In the genomic region with DNA sequence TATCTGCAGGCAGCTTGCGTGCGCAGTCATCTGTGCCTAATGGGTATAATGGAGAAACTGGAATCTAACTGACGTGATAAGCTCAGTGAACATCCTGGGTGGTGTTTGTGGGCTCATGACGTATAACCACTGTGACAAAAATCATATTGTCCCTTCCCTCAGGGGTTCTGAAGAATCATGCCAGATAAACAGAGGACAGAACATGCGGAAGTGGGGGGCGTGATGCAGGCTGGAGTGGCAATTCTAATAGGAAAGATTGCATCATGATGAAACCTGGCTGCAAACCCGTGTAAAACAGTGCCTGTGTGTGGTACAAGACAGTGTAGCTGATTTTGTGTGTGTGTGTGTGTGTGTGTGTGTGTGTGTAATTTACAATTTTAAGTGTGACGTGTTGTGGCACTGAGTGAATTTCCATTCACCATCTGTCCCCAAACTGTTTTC, we compare ENCODE assay signal across 17 mouse cellular contexts.
DNase-seq lines count a peak whose midpoint lies in the region; ATAC-seq and TF ChIP-seq lines count a peak whose summit lies in the region.
"Had no signal": no experiment of that assay in that cellular context is flagged by ENCODE, and none has a peak within 500 bp of the region (broad histone marks: within the 10 kb centered on the region; RNA-seq: fewer than 3 reads in every experiment).

No protein-coding gene starts in this region.

- intact Hi-C loops in left cerebral cortex, adult 2 months (cut with DNase I): no loop called here

- H3K4me1 ChIP-seq in intestine, postnatal 0 days (replicated peaks; ENCODE audit: control insufficient read depth, insufficient read depth, low read length): no peaks in the 10 kb centered on the region; the same call in 1 of the 2 replicates
- no peaks in the 10 kb centered on the region for H3K4me1 ChIP-seq in intestine, embryonic 15.5 days (replicated peaks)
- H3K4me1 ChIP-seq in midbrain, embryonic 15.5 days: 0 out of 2 replicates have a peak, but pooled peaks cover 3% of the 10 kb centered on the region
- H3K4me1 ChIP-seq: heart, embryonic 10.5 days; limb, embryonic 10.5 days; liver, embryonic 13.5 days; megakaryocyte, embryonic 14.5 days had no signal

- H3K27me3 ChIP-seq in intestine, postnatal 0 days (replicated peaks; ENCODE audit: control insufficient read depth, insufficient read depth, low read length): no peaks in the 10 kb centered on the region
- no peaks in the 10 kb centered on the region for H3K27me3 ChIP-seq in intestine, embryonic 15.5 days (replicated peaks)
- no peaks in the 10 kb centered on the region for H3K27me3 ChIP-seq in midbrain, embryonic 15.5 days (replicated peaks)
- H3K27me3 ChIP-seq: liver, embryonic 13.5 days; megakaryocyte, embryonic 14.5 days had no signal

- no peak overlapping the region for H3K4me3 ChIP-seq in intestine, postnatal 0 days (ENCODE audit: low read depth, low read length)
- no peak overlapping the region for H3K4me3 ChIP-seq in intestine, embryonic 15.5 days (replicated peaks)
- H3K4me3 ChIP-seq in left cerebral cortex, adult 2 months: no peak overlapping the region
- H3K4me3 ChIP-seq in midbrain, embryonic 15.5 days: no peak overlapping the region
- H3K4me3 ChIP-seq: heart, embryonic 10.5 days; limb, embryonic 10.5 days; liver, embryonic 13.5 days; megakaryocyte, embryonic 14.5 days had no signal

- no peaks in the 10 kb centered on the region for H3K36me3 ChIP-seq in intestine, postnatal 0 days (ENCODE audit: control insufficient read depth, insufficient read depth)
- no peaks in the 10 kb centered on the region for H3K36me3 ChIP-seq in intestine, embryonic 15.5 days
- no peaks in the 10 kb centered on the region for H3K36me3 ChIP-seq in midbrain, embryonic 15.5 days (replicated peaks)
- H3K36me3 ChIP-seq: heart, embryonic 10.5 days; limb, embryonic 10.5 days; liver, embryonic 13.5 days had no signal

- H3K9ac ChIP-seq in intestine, postnatal 0 days (ENCODE audit: low read depth, low read length): no peak overlapping the region
- H3K9ac ChIP-seq in intestine, embryonic 15.5 days: no peak overlapping the region
- no peak overlapping the region for H3K9ac ChIP-seq in midbrain, embryonic 15.5 days
- H3K9ac ChIP-seq: liver, embryonic 13.5 days had no signal

- no peak overlapping the region for H3K4me2 ChIP-seq in intestine, postnatal 0 days (replicated peaks; ENCODE audit: low read depth)
- H3K4me2 ChIP-seq in intestine, embryonic 15.5 days (replicated peaks): no peak overlapping the region
- no peak overlapping the region for H3K4me2 ChIP-seq in midbrain, embryonic 15.5 days
- H3K4me2 ChIP-seq: liver, embryonic 13.5 days had no signal

- no peak for ATAC-seq in intestine, postnatal 0 days
- no peak for ATAC-seq in intestine, embryonic 15.5 days
- no peak for ATAC-seq in midbrain, embryonic 15.5 days (replicated peaks)
- ATAC-seq: lung, postnatal 0 days had no signal

- no peaks in the 10 kb centered on the region for H3K9me3 ChIP-seq in intestine, postnatal 0 days (ENCODE audit: control insufficient read depth)
- H3K9me3 ChIP-seq in intestine, embryonic 15.5 days: no peaks in the 10 kb centered on the region
- no peaks in the 10 kb centered on the region for H3K9me3 ChIP-seq in midbrain, embryonic 15.5 days
- H3K9me3 ChIP-seq: heart, embryonic 10.5 days; limb, embryonic 10.5 days; liver, embryonic 13.5 days had no signal

- H3K27ac ChIP-seq in intestine, postnatal 0 days (ENCODE audit: low read depth, low read length): peak overlapping the region; percentile 36; the same call in 1 of the 2 replicates
- no peak overlapping the region for H3K27ac ChIP-seq in intestine, embryonic 15.5 days
- no peak overlapping the region for H3K27ac ChIP-seq in left cerebral cortex, adult 2 months
- H3K27ac ChIP-seq in midbrain, embryonic 15.5 days: no peak overlapping the region
- H3K27ac ChIP-seq: heart, embryonic 10.5 days; limb, embryonic 10.5 days; liver, embryonic 13.5 days had no signal

- TF ChIP-seq CTCF in intestine, postnatal 0 days (IDR thresholded peaks at IDR 0.05; ENCODE audit: low read depth): no peak
- TF ChIP-seq CTCF in left cerebral cortex, adult 2 months (IDR thresholded peaks at IDR 0.05): no peak

- WGBS in intestine, postnatal 0 days: 82% methylated on average over 8 of the region's 8 CpGs
- WGBS in intestine, embryonic 15.5 days: 84% methylated on average over 8 of the region's 8 CpGs
- WGBS in midbrain, embryonic 15.5 days: 67% methylated on average over 8 of the region's 8 CpGs

- DNase-seq in cerebellum, adult 9-10 months: peak; percentile 39
- DNase-seq in cerebellum, adult 9-11 months: no peak
- DNase-seq in brain, adult 2 months (ENCODE audit: low read depth, low spot score): peak; percentile 57
- DNase-seq in layer of hippocampus, postnatal 14 days (ENCODE audit: low spot score in 2 of 2): peak; percentile 48 to 60
- DNase-seq in left cerebral cortex, adult 2 months (ENCODE audit: extremely low spot score in 1 of 2, low spot score in 2 of 2): no peak
- DNase-seq: B cell, adult 2 months; gastrocnemius, postnatal 25 days; heart, postnatal 14 days; liver, embryonic 13.5 days; right cerebral cortex, postnatal 14 days had no signal

Comparison
In these comparisons a context has a peak if more than half of its experiments do, and no peak if none do; other contexts are left out.
1. DNase-seq: peak in cerebellum, adult 9-10 months (single experiment), brain, adult 2 months (single experiment) and layer of hippocampus, postnatal 14 days (2 of 2); none in cerebellum, adult 9-11 months (single experiment) and left cerebral cortex, adult 2 months (0 of 2).